Mouse (Mus musculus) testis, adult 2 months (tissue): Measurements from ENCODE around the gene Esyt2. TPM values are rescaled to one million over a fixed set of nuclear protein-coding genes. Genes with fewer than 3 reads are reported as not detected.
"Not testable (repeated sequence)": the region's sequence is repeated elsewhere in the genome, so short reads cannot be mapped to it uniquely, and the experiment has no call there.

Source experiments
- H3K27ac ChIP-seq: fragments of 200-500 bp; 2 replicates; pipeline ENCODE4 v1.5.1; 2012; ENCODE audit warnings: low read depth, low read length; ENCODE audit not compliant: control insufficient read depth, insufficient read depth
- H3K27me3 ChIP-seq: fragments of 200-500 bp; 2 replicates; pipeline ENCODE4 v1.6.1; 2012; ENCODE audit warnings: mild to moderate bottlenecking, low read length, moderate library complexity; ENCODE audit not compliant: control insufficient read depth, insufficient read depth
- H3K36me3 ChIP-seq: fragments of 200-500 bp; 2 replicates; pipeline ENCODE4 v1.6.1; 2012; ENCODE audit warnings: mild to moderate bottlenecking, low read length; ENCODE audit not compliant: control insufficient read depth, insufficient read depth
- H3K4me1 ChIP-seq: fragments of 200-500 bp; 2 replicates; pipeline ENCODE4 v1.6.1; 2012; ENCODE audit warnings: low read length; ENCODE audit not compliant: control insufficient read depth, insufficient read depth
- H3K4me3 ChIP-seq: fragments of 200-500 bp; 2 replicates; pipeline ENCODE4 v1.5.1; 2012; ENCODE audit warnings: low read depth, mild to moderate bottlenecking, low read length, moderate library complexity, mixed read lengths; ENCODE audit not compliant: control insufficient read depth
- CTCF ChIP-seq: fragments of 200-500 bp; IDR thresholded peaks from 2 replicates; pipeline ENCODE4 v1.5.1; 2012; ENCODE audit warnings: low read depth, mild to moderate bottlenecking, inconsistent platforms, low read length, moderate library complexity; ENCODE audit not compliant: control insufficient read depth, insufficient read depth, insufficient replicate concordance
- POLR2A ChIP-seq: fragments of 200-500 bp; IDR thresholded peaks from 2 replicates; pipeline ENCODE4 v1.6.1; 2012; ENCODE audit warnings: low read depth, mild to moderate bottlenecking, inconsistent platforms, low read length, moderate library complexity; ENCODE audit not compliant: control insufficient read depth
- polyA plus RNA-seq: library from polyadenylated mRNA; depleted of rRNA; stranded (reverse); fragments of >200 nt; gene quantifications from 2 replicates; pipeline ENCODE4 v1.2.3, GENCODE M21; 2012

The Esyt2 gene
- polyA plus RNA-seq, 1 experiment: 5.9 TPM

- no peaks in the 10 kb centered on the region for H3K4me1 ChIP-seq
- no peak overlapping the region for H3K4me3 ChIP-seq
- TF ChIP-seq POLR2A (no peak), CTCF (no peak)
- H3K27ac ChIP-seq: no peak overlapping the region
- H3K36me3 ChIP-seq: no peaks in the 10 kb centered on the region
- no peaks in the 10 kb centered on the region for H3K27me3 ChIP-seq
These were observed 9.9 kb upstream of the Esyt2 start for GRCm38 (mm10) chr12:116271071-116271470.

GRCm38 (mm10) chr12:116273733-116274132 is 7.3 kb upstream of the Esyt2 start:
- Histone ChIP-seq H3K4me1 (no peaks in the 10 kb centered on the region), H3K27me3 (no peaks in the 10 kb centered on the region), H3K27ac (no peak overlapping the region), H3K36me3 (no peaks in the 10 kb centered on the region), H3K4me3 (no peak overlapping the region)
- TF ChIP-seq CTCF (no peak), POLR2A (no peak)

- H3K4me1 ChIP-seq, H3K27me3 ChIP-seq, H3K4me3 ChIP-seq, H3K27ac ChIP-seq, H3K36me3 ChIP-seq: not testable (repeated sequence)
These were observed 5.9 kb upstream of the Esyt2 start, which contains the start of gene Gm11027 for GRCm38 (mm10) chr12:116275086-116275485. Gene Gm11027 (plus strand): TSS chr12:116275386.

GRCm38 (mm10) chr12:116275631-116276030 is 5.4 kb upstream of the Esyt2 start:
- Histone ChIP-seq H3K4me3 (no peak overlapping the region), H3K27ac (no peak overlapping the region), H3K27me3 (no peaks in the 10 kb centered on the region), H3K36me3 (no peaks in the 10 kb centered on the region), H3K4me1 (no peaks in the 10 kb centered on the region)
- TF ChIP-seq POLR2A (no peak), CTCF (no peak)

- Histone ChIP-seq H3K4me3 (no peak overlapping the region), H3K4me1 (no peaks in the 10 kb centered on the region; the same call in 1 of the 2 replicates), H3K27ac (no peak overlapping the region), H3K36me3 (no peaks in the 10 kb centered on the region), H3K27me3 (no peaks in the 10 kb centered on the region)
- TF ChIP-seq CTCF: no peak
- TF ChIP-seq POLR2A: no peak
These were observed 4.0 kb upstream of the Esyt2 start for GRCm38 (mm10) chr12:116276961-116277360.

- Histone ChIP-seq H3K4me3 (no peak overlapping the region), H3K27ac (no peak overlapping the region), H3K36me3 (no peaks in the 10 kb centered on the region), H3K27me3 (no peaks in the 10 kb centered on the region), H3K4me1 (no peaks in the 10 kb centered on the region; the same call in 1 of the 2 replicates)
- TF ChIP-seq POLR2A (no peak), CTCF (no peak)
These were observed 2.5 kb upstream of the Esyt2 start for GRCm38 (mm10) chr12:116278541-116278940.

- Histone ChIP-seq H3K4me1 (no peaks in the 10 kb centered on the region; the same call in 1 of the 2 replicates), H3K27me3 (no peaks in the 10 kb centered on the region), H3K4me3 (no peak overlapping the region), H3K36me3 (no peaks in the 10 kb centered on the region), H3K27ac (no peak overlapping the region)
- no peak for TF ChIP-seq POLR2A
- TF ChIP-seq CTCF: no peak
These were observed 1.8 kb upstream of the Esyt2 start for GRCm38 (mm10) chr12:116279181-116279580.

GRCm38 (mm10) chr12:116280149-116280652 is 795 bp upstream of the Esyt2 start:
- TF ChIP-seq POLR2A (no peak), CTCF (no peak)
- Histone ChIP-seq H3K4me3 (peak overlapping the region; percentile 91), H3K36me3 (no peaks in the 10 kb centered on the region), H3K27me3 (no peaks in the 10 kb centered on the region), H3K27ac (peak overlapping the region; percentile 93), H3K4me1 (no peaks in the 10 kb centered on the region; the same call in 1 of the 2 replicates)
